Mouse (Mus musculus) lung, postnatal 0 days (tissue): Measurements from ENCODE around the gene March1. TPM values are rescaled to one million over a fixed set of nuclear protein-coding genes. Genes with fewer than 3 reads are reported as not detected.

Experiments
- ATAC-seq: fragments of 200-750 bp; cut with Nextera tagmentation; 2 replicates; pipeline ENCODE4 v1.8.0; 2017; ENCODE audit warnings: moderate library complexity
- DNase-seq: peaks from one replicate; pipeline ENCODE4 v3.0.0-alpha.2; 2016; ENCODE audit warnings: low spot score
- H3K27ac ChIP-seq: fragments of 300-500 bp; sonication (generic); 2 replicates; pipeline ENCODE4 v1.5.1; 2014; ENCODE audit warnings: antibody characterized with exemption, mild to moderate bottlenecking, low read length, mixed read lengths
- H3K27me3 ChIP-seq: fragments of 300-500 bp; sonication (generic); replicated peaks from 2 replicates; pipeline ENCODE4 v1.6.1; 2014; ENCODE audit warnings: low read length, mixed read lengths; ENCODE audit not compliant: insufficient read depth
- H3K36me3 ChIP-seq: fragments of 300-500 bp; sonication (generic); 2 replicates; pipeline ENCODE4 v1.6.1; 2014; ENCODE audit warnings: low read length, mixed read lengths; ENCODE audit not compliant: insufficient read depth
- H3K4me1 ChIP-seq: fragments of 300-500 bp; sonication (generic); 2 replicates; pipeline ENCODE4 v1.6.1; 2014; ENCODE audit warnings: antibody characterized with exemption, low read depth, low read length, mixed read lengths; ENCODE audit not compliant: insufficient read depth
- H3K4me2 ChIP-seq: fragments of 300-500 bp; sonication (generic); replicated peaks from 2 replicates; pipeline ENCODE4 v1.6.1; 2014; ENCODE audit warnings: low read depth, mild to moderate bottlenecking, low read length, moderate library complexity, mixed read lengths
- H3K4me3 ChIP-seq: fragments of 300-500 bp; sonication (generic); 2 replicates; pipeline ENCODE4 v1.5.1; 2014; ENCODE audit warnings: low read depth, low read length
- H3K9ac ChIP-seq: fragments of 300-500 bp; sonication (generic); replicated peaks from 2 replicates; pipeline ENCODE4 v1.6.1; 2014; ENCODE audit warnings: low read depth, mild to moderate bottlenecking
- H3K9me3 ChIP-seq: fragments of 300-500 bp; sonication (generic); 2 replicates; pipeline ENCODE4 v1.6.1; 2016; ENCODE audit warnings: low read length, mixed read lengths
- CTCF ChIP-seq: IDR thresholded peaks from 2 replicates; pipeline ENCODE4 v1.5.1; 2016; ENCODE audit warnings: antibody characterized with exemption, mild to moderate bottlenecking
- EP300 ChIP-seq: IDR thresholded peaks from 2 replicates; pipeline ENCODE4 v1.6.1; 2016; ENCODE audit warnings: antibody characterized with exemption, mild to moderate bottlenecking, control low read depth
- WGBS: fragments of 180-500 bp; shearing (Covaris S2); extraction: QIAGEN DNeasy Blood & Tissue Kit; methylation state at CpG from one replicate; pipeline ENCODE4 v1.1.7; 2014; 5-methylcytosine and 5-hydroxymethylcytosine counted together
- polyA plus RNA-seq: library from polyadenylated mRNA; unstranded; fragments of >200 nt; fragmentation: Nextera tagmentation; extraction: Ambion mirVana; gene quantifications from 2 replicates; pipeline ENCODE4 v1.2.1, GENCODE M21; 2015

March1 gene
- polyA plus RNA-seq, 1 experiment from 2014 or later, result 1.1 TPM

- Histone ChIP-seq H3K27me3 (no peaks in the 10 kb centered on the region), H3K4me3 (no peak overlapping the region), H3K9ac (no peak overlapping the region), H3K4me2 (no peak overlapping the region), H3K27ac (no peak overlapping the region), H3K36me3 (no peaks in the 10 kb centered on the region), H3K9me3 (no peaks in the 10 kb centered on the region), H3K4me1 (no peaks in the 10 kb centered on the region)
- ATAC-seq (no peak), DNase-seq (no peak)
- WGBS, result 61% methylated on average over 5 of the region's 5 CpGs
- TF ChIP-seq EP300 (no peak), CTCF (no peak)
These were observed 163.5 kb downstream of the March1 start for GRCm38 (mm10) chr8:65781156-65781555.

- H3K27ac ChIP-seq, result no peak overlapping the region
- DNase-seq, result no peak
- no peak overlapping the region for H3K4me3 ChIP-seq
- H3K4me2 ChIP-seq, result no peak overlapping the region
- no peak for TF ChIP-seq CTCF
- no peak for TF ChIP-seq EP300
- H3K36me3 ChIP-seq, result no peaks in the 10 kb centered on the region
- no peak for ATAC-seq
- H3K9me3 ChIP-seq, result no peaks in the 10 kb centered on the region
- no peaks in the 10 kb centered on the region for H3K27me3 ChIP-seq
- 86% methylated on average over 2 of the region's 2 CpGs for WGBS
- no peak overlapping the region for H3K9ac ChIP-seq
- H3K4me1 ChIP-seq, result no peaks in the 10 kb centered on the region
These were observed 195.3 kb downstream of the March1 start for GRCm38 (mm10) chr8:65812971-65813370.

GRCm38 (mm10) chr8:65922294-65923019 is 304.8 kb downstream of the March1 start:
- H3K36me3 ChIP-seq, result no peaks in the 10 kb centered on the region
- H3K9ac ChIP-seq, result no peak overlapping the region
- ATAC-seq, result no peak
- no peaks in the 10 kb centered on the region for H3K4me1 ChIP-seq
- H3K27ac ChIP-seq, result no peak overlapping the region
- no peak for DNase-seq
- H3K4me3 ChIP-seq, result no peak overlapping the region
- H3K4me2 ChIP-seq, result no peak overlapping the region
- H3K9me3 ChIP-seq, result no peaks in the 10 kb centered on the region
- no peaks in the 10 kb centered on the region for H3K27me3 ChIP-seq
- TF ChIP-seq EP300 (no peak), CTCF (no peak)
- WGBS, result 61% methylated on average over 3 of the region's 3 CpGs

GRCm38 (mm10) chr8:65956948-65957347 is 339.2 kb downstream of the March1 start:
- no peak overlapping the region for H3K27ac ChIP-seq
- H3K4me1 ChIP-seq, result no peaks in the 10 kb centered on the region
- H3K9me3 ChIP-seq, result no peaks in the 10 kb centered on the region
- H3K9ac ChIP-seq, result no peak overlapping the region
- 38% methylated on average over 5 of the region's 5 CpGs for WGBS
- H3K4me3 ChIP-seq, result no peak overlapping the region
- H3K27me3 ChIP-seq, result no peaks in the 10 kb centered on the region
- TF ChIP-seq EP300 (no peak), CTCF (no peak)
- no peaks in the 10 kb centered on the region for H3K36me3 ChIP-seq
- DNase-seq (no peak), ATAC-seq (no peak)
- H3K4me2 ChIP-seq, result no peak overlapping the region

GRCm38 (mm10) chr8:65957492-65957891 is 339.8 kb downstream of the March1 start:
- Histone ChIP-seq H3K4me1 (no peaks in the 10 kb centered on the region), H3K9ac (no peak overlapping the region), H3K9me3 (no peaks in the 10 kb centered on the region), H3K27ac (no peak overlapping the region), H3K36me3 (no peaks in the 10 kb centered on the region), H3K4me3 (no peak overlapping the region), H3K27me3 (no peaks in the 10 kb centered on the region), H3K4me2 (no peak overlapping the region)
- ATAC-seq (no peak), DNase-seq (no peak)
- TF ChIP-seq CTCF (no peak), EP300 (no peak)

GRCm38 (mm10) chr8:65966502-65967222 is 349.0 kb downstream of the March1 start:
- Histone ChIP-seq H3K27ac (no peak overlapping the region), H3K9ac (no peak overlapping the region), H3K4me3 (no peak overlapping the region), H3K36me3 (no peaks in the 10 kb centered on the region), H3K4me1 (no peaks in the 10 kb centered on the region), H3K9me3 (no peaks in the 10 kb centered on the region), H3K4me2 (no peak overlapping the region), H3K27me3 (no peaks in the 10 kb centered on the region)
- TF ChIP-seq EP300 (no peak), CTCF (no peak)
- DNase-seq (no peak), ATAC-seq (no peak)
- 10% methylated on average over 10 of the region's 10 CpGs for WGBS
